Mouse (Mus musculus) limb, embryonic 11.5 days (tissue): ENCODE data around the gene Scgb1b24. TPM values are rescaled to one million over a fixed set of nuclear protein-coding genes. Genes with fewer than 3 reads are reported as not detected.

ENCODE experiments used
- ATAC-seq: fragments of 200-750 bp; cut with Nextera tagmentation; 2 replicates; pipeline ENCODE4 v1.8.0; 2017; ENCODE audit warnings: low read depth; ENCODE audit not compliant: insufficient number of reproducible peaks, low FRiP score, low TSS enrichment
- DNase-seq: peaks from one replicate; pipeline ENCODE4 v3.0.0-alpha.2; 2015; ENCODE audit warnings: low spot score
- H3K27ac ChIP-seq: fragments of 300-500 bp; sonication (generic); replicated peaks from 2 replicates; pipeline ENCODE4 v1.5.1; 2014; ENCODE audit warnings: low read depth, mild to moderate bottlenecking, low read length
- H3K27me3 ChIP-seq: fragments of 300-500 bp; sonication (generic); 2 replicates; pipeline ENCODE4 v1.6.1; 2014; ENCODE audit warnings: mild to moderate bottlenecking, low read length, mixed read lengths; ENCODE audit not compliant: control insufficient read depth, insufficient read depth
- H3K36me3 ChIP-seq: fragments of 300-500 bp; sonication (generic); 2 replicates; pipeline ENCODE4 v1.6.1; 2014; ENCODE audit warnings: mild to moderate bottlenecking, low read length, moderate library complexity, mixed read lengths; ENCODE audit not compliant: control insufficient read depth, insufficient read depth
- H3K4me1 ChIP-seq: fragments of 300-500 bp; sonication (generic); 2 replicates; pipeline ENCODE4 v1.6.1; 2014; ENCODE audit warnings: low read length, mixed read lengths; ENCODE audit not compliant: control insufficient read depth, insufficient read depth
- H3K4me2 ChIP-seq: fragments of 300-500 bp; sonication (generic); 2 replicates; pipeline ENCODE4 v1.6.1; 2014; ENCODE audit warnings: low read depth, mild to moderate bottlenecking, moderate library complexity; ENCODE audit not compliant: severe bottlenecking
- H3K4me3 ChIP-seq: fragments of 300-500 bp; sonication (generic); 2 replicates; pipeline ENCODE4 v1.5.1; 2014; ENCODE audit warnings: low read depth, low read length
- H3K9ac ChIP-seq: fragments of 300-500 bp; sonication (generic); 2 replicates; pipeline ENCODE4 v1.6.1; 2014; ENCODE audit warnings: mild to moderate bottlenecking, low read length
- H3K9me3 ChIP-seq: fragments of 300-500 bp; sonication (generic); 2 replicates; pipeline ENCODE4 v1.6.1; 2016; ENCODE audit warnings: low read length; ENCODE audit not compliant: control insufficient read depth
- WGBS: fragments of 180-500 bp; shearing (Covaris S2); extraction: QIAGEN DNeasy Blood & Tissue Kit; methylation state at CpG from one replicate; pipeline ENCODE4 v1.1.7; 2014; 5-methylcytosine and 5-hydroxymethylcytosine counted together
- polyA plus RNA-seq: library from polyadenylated mRNA; unstranded; fragments of >200 nt; fragmentation: Nextera tagmentation; extraction: Ambion mirVana; gene quantifications from 2 replicates; pipeline ENCODE4 v1.2.1, GENCODE M21; 2014

The Scgb1b24 gene
- polyA plus RNA-seq, result not detected in 2 replicates

DNA sequence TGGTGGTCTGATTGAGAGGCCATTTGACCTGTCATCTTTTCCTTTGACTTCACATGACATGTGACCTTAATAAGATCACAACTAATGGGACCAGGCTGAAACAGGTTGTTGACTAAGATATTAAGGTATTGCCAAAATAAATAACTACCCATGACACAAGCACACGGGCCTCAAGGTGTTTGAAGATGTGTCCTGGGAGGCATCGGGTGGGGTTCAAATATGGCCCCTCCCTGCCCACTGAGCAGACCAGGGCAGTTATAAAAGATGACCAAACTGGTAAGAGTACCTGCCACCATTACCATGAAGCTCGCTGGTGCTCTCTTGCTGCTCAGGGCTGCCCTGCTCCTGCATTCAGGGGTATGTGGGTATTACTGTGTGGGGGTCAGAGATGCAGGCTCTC lies at the start of gene Scgb1b24:
Gene Scgb1b24 (plus strand): TSS at position 301 of the 400 bp plus-strand sequence.
- H3K4me3 ChIP-seq, result no peak within 1 kb of the TSS
- no peak within 1 kb of the TSS for H3K4me2 ChIP-seq
- H3K27me3 ChIP-seq, result no peaks in the 10 kb centered on the region
- ATAC-seq, result no peak
- DNase-seq, result no peak
- no peak within 1 kb of the TSS for H3K9ac ChIP-seq
- peaks cover 20% of the 10 kb centered on the region for H3K9me3 ChIP-seq
- H3K36me3 ChIP-seq, result no peaks in the 10 kb centered on the region
- H3K27ac ChIP-seq, result no peak within 1 kb of the TSS
- H3K4me1 ChIP-seq, result no peaks in the 10 kb centered on the region
- 84% methylated on average over 3 of the region's 3 CpGs for WGBS

DNA sequence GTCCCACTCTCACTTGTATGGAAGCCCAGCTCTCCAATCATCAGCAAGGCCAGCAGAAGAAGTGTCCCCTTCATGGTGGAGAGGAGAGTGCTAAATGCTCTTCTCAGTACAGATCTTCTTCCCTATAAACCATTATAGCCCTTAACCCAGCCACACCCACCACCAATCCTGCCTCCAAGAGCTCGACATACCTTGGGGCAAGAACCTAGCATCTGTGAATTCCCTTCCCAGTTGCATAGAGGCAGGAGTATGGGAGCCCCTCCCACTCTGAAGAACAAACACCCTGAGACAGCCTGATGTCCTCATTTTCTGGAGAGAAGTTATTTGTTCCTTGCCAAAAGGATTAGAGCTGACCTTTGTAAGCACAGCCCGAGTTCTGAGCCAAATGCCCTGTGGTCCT lies 4.4 kb upstream of the Scgb1b24 start, which contains the start of gene Scgb2b24:
Gene Scgb2b24 (minus strand): TSS at position 101 of the 400 bp plus-strand sequence.
- no peak within 1 kb of the TSS for H3K4me3 ChIP-seq
- no peaks in the 10 kb centered on the region for H3K36me3 ChIP-seq
- no peaks in the 10 kb centered on the region for H3K4me1 ChIP-seq
- peaks cover 44% of the 10 kb centered on the region for H3K9me3 ChIP-seq
- DNase-seq (no peak), ATAC-seq (no peak)
- WGBS, result 77% methylated on average over 2 of the region's 2 CpGs
- no peak within 1 kb of the TSS for H3K27ac ChIP-seq
- no peaks in the 10 kb centered on the region for H3K27me3 ChIP-seq
- no peak within 1 kb of the TSS for H3K4me2 ChIP-seq
- no peak within 1 kb of the TSS for H3K9ac ChIP-seq

Other genes starting within 250 kb of the Scgb1b24 start
- gene Scgb2b21, start 223.3 kb upstream of the Scgb1b24 start, polyA plus RNA-seq, result not detected in 2 replicates
- not detected in 2 replicates for gene Scgb2b24, start 4.5 kb upstream of the Scgb1b24 start, polyA plus RNA-seq
- not detected in 2 replicates for gene Scgb2b26, start 201.2 kb downstream of the Scgb1b24 start, polyA plus RNA-seq